Mouse (Mus musculus) E14TG2a.4 (cell line): ENCODE results near the gene Pth1r.

ENCODE experiments used
- H3K27me3 ChIP-seq: 2 replicates; pipeline ENCODE4 v1.6.1; 2014; ENCODE audit warnings: low read length, control low read depth; ENCODE audit not compliant: insufficient read depth
- H3K36me3 ChIP-seq: 2 replicates; pipeline ENCODE4 v1.6.1; 2014; ENCODE audit warnings: low read length, control low read depth; ENCODE audit not compliant: insufficient read depth
- H3K4me1 ChIP-seq: replicated peaks from 2 replicates; pipeline ENCODE4 v1.6.1; 2014; ENCODE audit warnings: low read depth, low read length, control low read depth
- H3K4me3 ChIP-seq: replicated peaks from 2 replicates; pipeline ENCODE4 v1.5.1; 2014; ENCODE audit warnings: mild to moderate bottlenecking, low read length
- H3K9me3 ChIP-seq: 2 replicates; pipeline ENCODE4 v1.6.1; 2014; ENCODE audit warnings: low read length, control low read depth
- CTCF ChIP-seq: conservative IDR thresholded peaks from 2 replicates; pipeline ENCODE4 v1.5.1; 2014; ENCODE audit warnings: low read length
- NANOG ChIP-seq: IDR thresholded peaks from 2 replicates; pipeline ENCODE4 v1.6.1; 2014; ENCODE audit warnings: borderline replicate concordance, low read length, mixed read lengths
- POU5F1 ChIP-seq: IDR thresholded peaks from 2 replicates; pipeline ENCODE4 v1.6.1; 2014; ENCODE audit warnings: low read length, borderline replicate concordance

Pth1r gene

DNA sequence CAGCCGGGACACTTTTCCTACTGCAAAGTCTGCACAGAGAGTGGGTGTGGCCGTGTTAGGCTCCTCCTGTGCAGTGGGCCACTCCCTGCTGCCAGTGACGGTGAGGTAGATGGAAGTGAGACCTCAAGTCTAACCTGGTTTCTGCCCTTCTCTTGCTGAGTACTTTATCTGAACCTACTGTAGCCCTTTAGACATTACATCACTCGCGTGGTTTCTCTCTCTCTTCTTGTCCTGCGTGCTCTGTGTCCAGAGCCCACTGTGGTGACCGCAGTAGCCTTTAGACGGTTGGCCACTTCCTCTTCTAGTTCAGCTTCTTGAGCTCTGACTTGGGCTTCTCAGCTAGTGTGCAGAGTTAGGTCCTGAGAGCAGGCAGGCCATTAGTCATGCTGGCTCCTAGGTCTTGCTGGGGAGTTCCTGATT is 70.4 kb downstream of the Pth1r start:
- Histone ChIP-seq H3K4me3 (no peak overlapping the region), H3K9me3 (no peaks in the 10 kb centered on the region), H3K27me3 (no peaks in the 10 kb centered on the region), H3K36me3 (peaks cover 21% of the 10 kb centered on the region), H3K4me1 (peaks cover 87% of the 10 kb centered on the region)
- TF ChIP-seq POU5F1 = no peak
- no peak for TF ChIP-seq NANOG
- no peak for TF ChIP-seq CTCF

DNA sequence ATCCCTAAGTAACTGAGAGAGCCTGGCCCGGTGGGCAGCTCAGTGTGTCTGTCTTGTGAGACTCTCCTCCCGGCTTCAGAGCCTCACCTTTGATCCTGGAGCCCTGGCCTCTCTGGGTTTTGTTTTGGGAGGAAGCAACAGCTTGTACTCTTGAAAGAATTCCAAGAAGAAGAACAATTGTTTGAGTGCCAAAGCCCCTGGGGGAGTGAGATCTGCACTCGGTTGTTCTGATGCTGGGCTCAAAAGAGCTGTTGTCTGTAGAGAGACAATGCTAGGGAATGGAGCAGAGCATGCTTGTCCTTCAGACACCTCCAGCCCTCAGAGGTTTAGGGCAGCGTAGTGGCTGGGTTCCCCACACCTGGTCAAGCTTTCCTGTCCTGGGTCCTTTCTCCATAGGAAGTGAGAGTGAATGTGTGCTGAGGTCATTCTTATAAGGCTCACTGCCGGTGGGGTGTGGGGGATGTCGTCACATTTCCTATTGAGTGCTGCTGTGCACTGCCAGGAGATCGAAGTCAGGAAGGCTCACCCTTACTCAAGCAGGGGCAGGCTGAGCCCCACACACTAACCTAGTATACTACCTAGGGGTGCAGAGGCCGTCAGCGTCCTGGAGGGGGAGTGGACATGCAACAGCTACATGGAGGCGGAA is 73.7 kb downstream of the Pth1r start:
- peak overlapping the region; percentile 32; the same call in 1 of the 2 replicates for H3K4me3 ChIP-seq
- H3K4me1 ChIP-seq = peaks cover 72% of the 10 kb centered on the region
- no peaks in the 10 kb centered on the region for H3K9me3 ChIP-seq
- H3K27me3 ChIP-seq = no peaks in the 10 kb centered on the region
- H3K36me3 ChIP-seq = peaks cover 27% of the 10 kb centered on the region
- no peak for TF ChIP-seq CTCF
- no peak for TF ChIP-seq POU5F1
- TF ChIP-seq NANOG = no peak; the same call in 1 of the 2 replicates

- H3K36me3 ChIP-seq = peaks cover 30% of the 10 kb centered on the region
- peaks cover 72% of the 10 kb centered on the region for H3K4me1 ChIP-seq
- no peaks in the 10 kb centered on the region for H3K27me3 ChIP-seq
- H3K4me3 ChIP-seq = no peak overlapping the region
- TF ChIP-seq CTCF (peak; percentile 56), POU5F1 (no peak)
- no peaks in the 10 kb centered on the region for H3K9me3 ChIP-seq
Observed at GRCm38 (mm10) chr9:110672462-110673106, 74.4 kb downstream of the Pth1r start.
